11 mouse cellular contexts compared by ENCODE assay signal in the genomic region with DNA sequence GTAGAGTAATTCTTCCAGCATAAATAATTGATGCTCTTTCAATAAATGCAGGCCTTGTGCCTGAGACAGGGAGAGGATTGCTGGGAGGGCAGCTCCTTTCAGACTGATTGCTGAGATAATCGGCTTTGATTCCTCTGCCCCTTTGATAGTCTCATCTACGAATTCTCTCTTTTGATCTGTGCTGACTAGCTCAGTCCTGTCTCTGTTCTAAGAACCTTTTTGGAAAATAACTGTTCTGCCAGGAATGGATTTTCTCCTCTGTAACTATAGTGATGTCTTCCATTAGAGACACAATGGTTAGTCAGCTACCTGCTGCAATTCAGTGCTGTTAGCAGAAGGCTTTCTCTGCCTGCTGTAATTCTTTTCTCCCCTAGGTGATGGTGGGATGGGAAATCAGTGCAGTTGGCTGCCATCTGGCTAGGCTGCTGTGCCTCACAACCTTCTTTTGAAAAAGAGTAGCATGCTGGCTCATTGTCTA.
A peak's percentile ranks its signal among the peaks of the same experiment; 100 is the strongest.
DNase-seq lines count a peak whose midpoint lies in the region; ATAC-seq lines count a peak whose summit lies in the region.
"Had no signal": no experiment of that assay in that cellular context is flagged by ENCODE, and none has a peak within 500 bp of the region (broad histone marks: within the 10 kb centered on the region; RNA-seq: fewer than 3 reads in every experiment).

No protein-coding gene starts in this region.

- no peak for DNase-seq in embryonic facial prominence, embryonic 14.5 days (ENCODE audit: low spot score)
- no peak for DNase-seq in embryonic facial prominence, embryonic 10.5 days (ENCODE audit: low spot score)
- peak; percentile 7 for DNase-seq in right cerebral cortex, adult 18-20 months
- DNase-seq in right cerebral cortex, postnatal 4 days = no peak
- DNase-seq in layer of hippocampus, postnatal 14 days (ENCODE audit: low spot score in 2 of 2) = peak; percentile 26 to 27
- DNase-seq in retina, postnatal 7 days (ENCODE audit: low read depth, low spot score) = peak; percentile 40
- no peak for DNase-seq in urinary bladder, postnatal 14 days (ENCODE audit: low spot score)
- no peak for DNase-seq in thymus, postnatal 0 days (ENCODE audit: low spot score)
- DNase-seq: kidney, postnatal 25 days had no signal

- H3K27ac ChIP-seq in embryonic facial prominence, embryonic 14.5 days (replicated peaks; ENCODE audit: low read depth, low read length) = no peak overlapping the region
- no peak overlapping the region for H3K27ac ChIP-seq in embryonic facial prominence, embryonic 10.5 days (replicated peaks)

- no peaks in the 10 kb centered on the region for H3K9me3 ChIP-seq in embryonic facial prominence, embryonic 14.5 days (ENCODE audit: control insufficient read depth, low read length)
- no peaks in the 10 kb centered on the region for H3K9me3 ChIP-seq in embryonic facial prominence, embryonic 10.5 days

- no peaks in the 10 kb centered on the region for H3K36me3 ChIP-seq in embryonic facial prominence, embryonic 14.5 days (ENCODE audit: control insufficient read depth, insufficient read depth, low read length)
- H3K36me3 ChIP-seq in embryonic facial prominence, embryonic 10.5 days (replicated peaks) = no peaks in the 10 kb centered on the region

- ATAC-seq in embryonic facial prominence, embryonic 14.5 days (ENCODE audit: low read depth) = peak; percentile 26; the same call in 1 of the 2 replicates
- ATAC-seq: Patski had no signal

- 36% methylated on average over 2 of the region's 2 CpGs for WGBS in embryonic facial prominence, embryonic 14.5 days
- WGBS in embryonic facial prominence, embryonic 10.5 days = 39% methylated on average over 2 of the region's 2 CpGs

- H3K4me3 ChIP-seq in embryonic facial prominence, embryonic 14.5 days (ENCODE audit: low read depth, low read length) = no peak overlapping the region
- H3K4me3 ChIP-seq in embryonic facial prominence, embryonic 10.5 days = no peak overlapping the region

- H3K4me1 ChIP-seq in embryonic facial prominence, embryonic 14.5 days (ENCODE audit: control insufficient read depth, insufficient read depth, low read length) = no peaks in the 10 kb centered on the region
- no peaks in the 10 kb centered on the region for H3K4me1 ChIP-seq in embryonic facial prominence, embryonic 10.5 days

- no peak overlapping the region for H3K4me2 ChIP-seq in embryonic facial prominence, embryonic 14.5 days (ENCODE audit: low read depth, low read length)
- H3K4me2 ChIP-seq: liver, embryonic 11.5 days had no signal

- no peak overlapping the region for H3K9ac ChIP-seq in embryonic facial prominence, embryonic 14.5 days (ENCODE audit: low read depth, low read length)

- H3K27me3 ChIP-seq in embryonic facial prominence, embryonic 14.5 days (replicated peaks; ENCODE audit: control insufficient read depth, insufficient read depth, low read length) = no peaks in the 10 kb centered on the region
- H3K27me3 ChIP-seq in embryonic facial prominence, embryonic 10.5 days (replicated peaks; ENCODE audit: low read depth, poor library complexity, severe bottlenecking) = no peaks in the 10 kb centered on the region
- H3K27me3 ChIP-seq: Patski had no signal

Comparison
In these comparisons a context has a peak if more than half of its experiments do, and no peak if none do; other contexts are left out.
1. DNase-seq: peak in right cerebral cortex, adult 18-20 months (single experiment), layer of hippocampus, postnatal 14 days (2 of 2) and retina, postnatal 7 days (single experiment); none in embryonic facial prominence, embryonic 14.5 days (single experiment), embryonic facial prominence, embryonic 10.5 days (single experiment), right cerebral cortex, postnatal 4 days (single experiment), urinary bladder, postnatal 14 days (single experiment) and thymus, postnatal 0 days (single experiment).